Mouse (Mus musculus) small intestine, adult 2 months (tissue): Measurements from ENCODE around the gene Zbtb34.

ENCODE experiments used
- CTCF ChIP-seq: fragments of 200-500 bp; IDR thresholded peaks from 2 replicates; pipeline ENCODE4 v1.5.1; 2012; ENCODE audit warnings: low read depth, mild to moderate bottlenecking, control low read depth, inconsistent platforms, low read length, moderate library complexity, mixed read lengths; ENCODE audit not compliant: insufficient replicate concordance, insufficient read length; ENCODE audit errors: extremely low read depth
- POLR2A ChIP-seq: fragments of 200-500 bp; IDR thresholded peaks from 2 replicates; pipeline ENCODE4 v1.6.1; 2012; ENCODE audit warnings: low read depth, mild to moderate bottlenecking, control low read depth, inconsistent platforms, low read length, moderate library complexity

- TF ChIP-seq CTCF (no peak), POLR2A (no peak)
Observed at GRCm38 (mm10) chr2:33357250-33357838, 73.8 kb downstream of the Zbtb34 start.
